ENCODE assay signal across 9 mouse cellular contexts in genomic region chr7:141292583-141293388, GRCm38 (mm10). TPM values are rescaled to one million over a fixed set of nuclear protein-coding genes. Genes with fewer than 3 reads are reported as not detected.
DNase-seq lines count a peak whose midpoint lies in the region; ATAC-seq and TF ChIP-seq lines count a peak whose summit lies in the region.
"Had no signal": no experiment of that assay in that cellular context is flagged by ENCODE, and none has a peak within 500 bp of the region (broad histone marks: within the 10 kb centered on the region; RNA-seq: fewer than 3 reads in every experiment).

No protein-coding gene starts in this region.

- no peaks in the 10 kb centered on the region for H3K9me3 ChIP-seq in liver, embryonic 11.5 days (ENCODE audit: control insufficient read depth, low read length)
- H3K9me3 ChIP-seq in liver, postnatal 0 days (ENCODE audit: low read length), result no peaks in the 10 kb centered on the region
- no peaks in the 10 kb centered on the region for H3K9me3 ChIP-seq in embryonic facial prominence, embryonic 15.5 days (replicated peaks)
- H3K9me3 ChIP-seq in limb, embryonic 13.5 days, result no peaks in the 10 kb centered on the region
- no peaks in the 10 kb centered on the region for H3K9me3 ChIP-seq in stomach, embryonic 16.5 days (replicated peaks; ENCODE audit: control insufficient read depth, low read length)

- H3K4me3 ChIP-seq in liver, embryonic 11.5 days (ENCODE audit: low read depth, low read length), result peak overlapping the region; percentile 46
- H3K4me3 ChIP-seq in liver, postnatal 0 days (ENCODE audit: low read depth, low read length), result no peak overlapping the region
- peak overlapping the region; percentile 53 for H3K4me3 ChIP-seq in embryonic facial prominence, embryonic 15.5 days (replicated peaks)
- peak overlapping the region; percentile 63 for H3K4me3 ChIP-seq in limb, embryonic 13.5 days
- no peak overlapping the region for H3K4me3 ChIP-seq in stomach, embryonic 16.5 days (replicated peaks; ENCODE audit: low read length)

- H3K27ac ChIP-seq in liver, embryonic 11.5 days (ENCODE audit: low read depth, low read length), result no peak overlapping the region
- no peak overlapping the region for H3K27ac ChIP-seq in liver, postnatal 0 days (ENCODE audit: low read depth)
- no peak overlapping the region for H3K27ac ChIP-seq in embryonic facial prominence, embryonic 15.5 days (replicated peaks)
- no peak overlapping the region for H3K27ac ChIP-seq in limb, embryonic 13.5 days
- H3K27ac ChIP-seq in stomach, embryonic 16.5 days (ENCODE audit: low read length), result no peak overlapping the region

- no peak for TF ChIP-seq EP300 in liver, postnatal 0 days (IDR thresholded peaks at IDR 0.05; ENCODE audit: low read depth)

- H3K9ac ChIP-seq in liver, embryonic 11.5 days (ENCODE audit: low read depth, low read length), result 0 out of 2 replicates have a peak overlapping the region, but pooled peaks have one; percentile 47
- H3K9ac ChIP-seq in liver, postnatal 0 days (replicated peaks), result no peak overlapping the region
- peak overlapping the region; percentile 37; the same call in 1 of the 2 replicates for H3K9ac ChIP-seq in embryonic facial prominence, embryonic 15.5 days
- peak overlapping the region; percentile 73; the same call in 1 of the 2 replicates for H3K9ac ChIP-seq in limb, embryonic 13.5 days
- no peak overlapping the region for H3K9ac ChIP-seq in stomach, embryonic 16.5 days (ENCODE audit: low read length)

- H3K36me3 ChIP-seq in liver, embryonic 11.5 days (ENCODE audit: control insufficient read depth, insufficient read depth, low read length), result no peaks in the 10 kb centered on the region
- H3K36me3 ChIP-seq in liver, postnatal 0 days (replicated peaks; ENCODE audit: insufficient read depth, low read length), result no peaks in the 10 kb centered on the region
- peaks cover 9% of the 10 kb centered on the region for H3K36me3 ChIP-seq in embryonic facial prominence, embryonic 15.5 days
- H3K36me3 ChIP-seq in limb, embryonic 13.5 days, result peaks cover 18% of the 10 kb centered on the region
- H3K36me3 ChIP-seq in stomach, embryonic 16.5 days (ENCODE audit: control insufficient read depth, insufficient read depth, low read length), result no peaks in the 10 kb centered on the region

- peak overlapping the region; percentile 73 for H3K4me2 ChIP-seq in liver, embryonic 11.5 days
- no peak overlapping the region for H3K4me2 ChIP-seq in liver, postnatal 0 days (ENCODE audit: low read depth, low read length)
- peak overlapping the region; percentile 98 for H3K4me2 ChIP-seq in embryonic facial prominence, embryonic 15.5 days (replicated peaks)
- H3K4me2 ChIP-seq in limb, embryonic 13.5 days (replicated peaks), result peak overlapping the region; percentile 96
- H3K4me2 ChIP-seq in stomach, embryonic 16.5 days (ENCODE audit: low read depth, low read length), result peak overlapping the region; percentile 59; the same call in 1 of the 2 replicates

- no peak for TF ChIP-seq CTCF in liver, postnatal 0 days (IDR thresholded peaks at IDR 0.05; ENCODE audit: low read depth)

- 39% methylated on average over 15 of the region's 15 CpGs for WGBS in liver, embryonic 11.5 days
- 40% methylated on average over 15 of the region's 15 CpGs for WGBS in liver, postnatal 0 days (ENCODE audit: insufficient replicate concordance)
- 39% methylated on average over 15 of the region's 15 CpGs for WGBS in embryonic facial prominence, embryonic 15.5 days
- WGBS in limb, embryonic 13.5 days, result 44% methylated on average over 15 of the region's 15 CpGs
- 50% methylated on average over 15 of the region's 15 CpGs for WGBS in stomach, embryonic 16.5 days

- H3K4me1 ChIP-seq in liver, embryonic 11.5 days (replicated peaks; ENCODE audit: control insufficient read depth, insufficient read depth, low read length), result peaks cover 9% of the 10 kb centered on the region
- peaks cover 16% of the 10 kb centered on the region for H3K4me1 ChIP-seq in liver, postnatal 0 days (ENCODE audit: insufficient read depth)
- peaks cover 29% of the 10 kb centered on the region for H3K4me1 ChIP-seq in embryonic facial prominence, embryonic 15.5 days
- peaks cover 29% of the 10 kb centered on the region for H3K4me1 ChIP-seq in limb, embryonic 13.5 days
- peaks cover 6% of the 10 kb centered on the region; the same call in 1 of the 2 replicates for H3K4me1 ChIP-seq in stomach, embryonic 16.5 days (ENCODE audit: control insufficient read depth, insufficient read depth, low read length)

- peaks cover 66% of the 10 kb centered on the region for H3K27me3 ChIP-seq in liver, embryonic 11.5 days (replicated peaks; ENCODE audit: control insufficient read depth, insufficient read depth, low read length)
- H3K27me3 ChIP-seq in liver, postnatal 0 days (ENCODE audit: insufficient read depth, low read length), result peaks cover 60% of the 10 kb centered on the region
- peaks cover 49% of the 10 kb centered on the region for H3K27me3 ChIP-seq in embryonic facial prominence, embryonic 15.5 days
- H3K27me3 ChIP-seq in limb, embryonic 13.5 days, result peaks cover 62% of the 10 kb centered on the region
- H3K27me3 ChIP-seq in stomach, embryonic 16.5 days (ENCODE audit: control insufficient read depth, insufficient read depth, low read length), result peaks cover 38% of the 10 kb centered on the region

- ATAC-seq in liver, embryonic 11.5 days (replicated peaks; ENCODE audit: low FRiP score), result no peak
- no peak for ATAC-seq in liver, postnatal 0 days
- ATAC-seq in embryonic facial prominence, embryonic 15.5 days (ENCODE audit: insufficient number of reproducible peaks, low FRiP score, low TSS enrichment, low read depth), result no peak
- no peak for ATAC-seq in limb, embryonic 13.5 days (ENCODE audit: low FRiP score, low read depth)
- no peak for ATAC-seq in stomach, embryonic 16.5 days (ENCODE audit: insufficient read depth, low FRiP score)
- no peak for ATAC-seq in CD4-positive, CD25-positive, alpha-beta regulatory T cell, adult 4 months

- no peak for DNase-seq in liver, embryonic 11.5 days (ENCODE audit: low spot score)
- no peak for DNase-seq in liver, postnatal 0 days
- DNase-seq in urinary bladder, adult 2 months (ENCODE audit: low spot score), result no peak
- DNase-seq in right cerebral cortex, adult 18-20 months, result no peak

RNA-seq across cellular contexts. Expression of gene Drd4, which starts 1.0 kb away (rescaled TPM):
- polyA plus RNA-seq in liver, embryonic 11.5 days (2014; fragmentation: Nextera tagmentation; extraction: Ambion mirVana), result 0.16 and 0.17 TPM in 2 replicates
- polyA plus RNA-seq in liver, postnatal 0 days (2015; fragmentation: Nextera tagmentation; extraction: Ambion mirVana), result not detected in 2 replicates
- 0.76 and 1.1 TPM in 2 replicates for polyA plus RNA-seq in embryonic facial prominence, embryonic 15.5 days (2015; fragmentation: Nextera tagmentation; extraction: Ambion mirVana)
- polyA plus RNA-seq in limb, embryonic 13.5 days (2015; fragmentation: Nextera tagmentation; extraction: Ambion mirVana), result 1.6 and 2.3 TPM in 2 replicates
- polyA plus RNA-seq in stomach, embryonic 16.5 days (2015; fragmentation: Nextera tagmentation; extraction: Ambion mirVana), result 0.18 TPM in 1 of 2 replicates, not detected in the other
- polyA plus RNA-seq in urinary bladder, adult 2 months (2012; rRNA removed), result 0.06 and 0.21 TPM in 2 replicates
- not detected for polyA plus RNA-seq in CD4-positive, CD25-positive, alpha-beta regulatory T cell, adult 4 months (2017; shearing (Covaris generic))

RNA-seq across cellular contexts. Expression of gene Sct, which starts 13.9 kb away (rescaled TPM):
- 1.2 and 1.6 TPM in 2 replicates for polyA plus RNA-seq in liver, embryonic 11.5 days (2014; fragmentation: Nextera tagmentation; extraction: Ambion mirVana)
- polyA plus RNA-seq in liver, postnatal 0 days (2015; fragmentation: Nextera tagmentation; extraction: Ambion mirVana), result not detected in 2 replicates
- 5.3 TPM in 2 replicates for polyA plus RNA-seq in embryonic facial prominence, embryonic 15.5 days (2015; fragmentation: Nextera tagmentation; extraction: Ambion mirVana)
- 12.1 and 12.8 TPM in 2 replicates for polyA plus RNA-seq in limb, embryonic 13.5 days (2015; fragmentation: Nextera tagmentation; extraction: Ambion mirVana)
- polyA plus RNA-seq in stomach, embryonic 16.5 days (2015; fragmentation: Nextera tagmentation; extraction: Ambion mirVana), result 23.2 and 24.8 TPM in 2 replicates
- polyA plus RNA-seq in urinary bladder, adult 2 months (2012; rRNA removed), result 0.41 and 1.3 TPM in 2 replicates
- polyA plus RNA-seq in CD4-positive, CD25-positive, alpha-beta regulatory T cell, adult 4 months (2017; shearing (Covaris generic)), result not detected

RNA-seq across cellular contexts. Expression of gene Cdhr5, which starts 16.2 kb away (rescaled TPM):
- polyA plus RNA-seq in liver, embryonic 11.5 days (2014; fragmentation: Nextera tagmentation; extraction: Ambion mirVana), result 0.44 and 0.53 TPM in 2 replicates
- 1.1 and 1.3 TPM in 2 replicates for polyA plus RNA-seq in liver, postnatal 0 days (2015; fragmentation: Nextera tagmentation; extraction: Ambion mirVana)
- 0.19 TPM in 1 of 2 replicates, not detected in the other for polyA plus RNA-seq in embryonic facial prominence, embryonic 15.5 days (2015; fragmentation: Nextera tagmentation; extraction: Ambion mirVana)
- polyA plus RNA-seq in limb, embryonic 13.5 days (2015; fragmentation: Nextera tagmentation; extraction: Ambion mirVana), result 0.13 TPM in 1 of 2 replicates, not detected in the other
- polyA plus RNA-seq in stomach, embryonic 16.5 days (2015; fragmentation: Nextera tagmentation; extraction: Ambion mirVana), result 16.0 and 17.0 TPM in 2 replicates
- polyA plus RNA-seq in urinary bladder, adult 2 months (2012; rRNA removed), result 0.07 TPM in 1 of 2 replicates, not detected in the other
- polyA plus RNA-seq in CD4-positive, CD25-positive, alpha-beta regulatory T cell, adult 4 months (2017; shearing (Covaris generic)), result not detected
- polyA plus RNA-seq: frontal cortex, adult 2 months had no signal

RNA-seq across cellular contexts. Expression of gene Irf7, which starts 26.5 kb away (rescaled TPM):
- polyA plus RNA-seq in liver, embryonic 11.5 days (2014; fragmentation: Nextera tagmentation; extraction: Ambion mirVana), result 4.0 and 4.1 TPM in 2 replicates
- polyA plus RNA-seq in liver, postnatal 0 days (2015; fragmentation: Nextera tagmentation; extraction: Ambion mirVana), result 22.9 and 25.4 TPM in 2 replicates
- polyA plus RNA-seq in embryonic facial prominence, embryonic 15.5 days (2015; fragmentation: Nextera tagmentation; extraction: Ambion mirVana), result 4.1 and 5.1 TPM in 2 replicates
- 1.8 and 2.3 TPM in 2 replicates for polyA plus RNA-seq in limb, embryonic 13.5 days (2015; fragmentation: Nextera tagmentation; extraction: Ambion mirVana)
- polyA plus RNA-seq in stomach, embryonic 16.5 days (2015; fragmentation: Nextera tagmentation; extraction: Ambion mirVana), result 3.5 and 3.6 TPM in 2 replicates
- 21.2 and 23.3 TPM in 2 replicates for polyA plus RNA-seq in urinary bladder, adult 2 months (2012; rRNA removed)
- 100 to 1,000 TPM; 119 to 231 TPM for polyA plus RNA-seq in CD4-positive, CD25-positive, alpha-beta regulatory T cell, adult 4 months (2017; shearing (Covaris generic))

RNA-seq across cellular contexts. Expression of gene Deaf1, which starts 34.7 kb away (rescaled TPM):
- polyA plus RNA-seq in liver, embryonic 11.5 days (2014; fragmentation: Nextera tagmentation; extraction: Ambion mirVana), result 48.6 and 54.0 TPM in 2 replicates
- 10.7 and 11.9 TPM in 2 replicates for polyA plus RNA-seq in liver, postnatal 0 days (2015; fragmentation: Nextera tagmentation; extraction: Ambion mirVana)
- 73.5 and 82.0 TPM in 2 replicates for polyA plus RNA-seq in embryonic facial prominence, embryonic 15.5 days (2015; fragmentation: Nextera tagmentation; extraction: Ambion mirVana)
- 77.5 and 79.9 TPM in 2 replicates for polyA plus RNA-seq in limb, embryonic 13.5 days (2015; fragmentation: Nextera tagmentation; extraction: Ambion mirVana)
- polyA plus RNA-seq in stomach, embryonic 16.5 days (2015; fragmentation: Nextera tagmentation; extraction: Ambion mirVana), result 61.3 and 64.3 TPM in 2 replicates
- polyA plus RNA-seq in urinary bladder, adult 2 months (2012; rRNA removed), result 14.6 and 22.8 TPM in 2 replicates
- polyA plus RNA-seq in CD4-positive, CD25-positive, alpha-beta regulatory T cell, adult 4 months (2017; shearing (Covaris generic)), result 10 to 100 TPM; 24.5 to 29.1 TPM

Comparison
In these comparisons a context has a peak if more than half of its experiments do, and no peak if none do; other contexts are left out.
1. H3K4me3 ChIP-seq: peak in liver, embryonic 11.5 days (single experiment), embryonic facial prominence, embryonic 15.5 days (single experiment) and limb, embryonic 13.5 days (single experiment); none in liver, postnatal 0 days (single experiment) and stomach, embryonic 16.5 days (single experiment).
2. H3K9ac ChIP-seq: peak in liver, embryonic 11.5 days (single experiment), embryonic facial prominence, embryonic 15.5 days (single experiment) and limb, embryonic 13.5 days (single experiment); none in liver, postnatal 0 days (single experiment) and stomach, embryonic 16.5 days (single experiment).